Mouse (Mus musculus): ENCODE measurements around the gene Shisal2a. TPM values are rescaled to one million over a fixed set of nuclear protein-coding genes. Genes with fewer than 3 reads are reported as not detected.

Gene Shisal2a
- polyA plus RNA-seq, 1 experiment from 2014 or later: 1.1 TPM

DNA sequence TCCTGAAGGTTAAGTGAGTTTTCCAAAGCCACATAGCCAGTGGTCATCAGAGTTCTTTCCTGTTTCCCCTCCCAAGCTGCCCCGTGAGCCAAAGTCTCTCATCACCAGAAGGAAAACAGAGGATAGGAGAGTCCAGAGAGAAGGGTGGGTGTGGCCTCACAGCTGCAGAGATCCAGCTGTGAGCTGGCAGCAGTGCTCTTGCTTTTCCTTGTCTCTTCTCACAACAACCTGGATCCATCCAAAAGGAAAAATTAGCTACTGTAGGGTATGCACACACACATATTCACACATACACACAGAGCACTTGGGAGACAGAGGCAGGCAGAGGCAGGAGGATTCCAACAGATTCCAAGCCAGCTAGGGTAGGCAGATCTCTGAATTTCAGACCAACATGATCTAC is 2.9 kb upstream of the Shisal2a start:
- no peak for DNase-seq (ENCODE audit: low spot score)
- Histone ChIP-seq H3K9me3 (ENCODE audit: low read length) (no peaks in the 10 kb centered on the region), H3K27me3 (replicated peaks; ENCODE audit: insufficient read depth, low read length) (0 out of 2 replicates have a peak, but pooled peaks cover 8% of the 10 kb centered on the region), H3K36me3 (ENCODE audit: insufficient read depth, low read length) (no peaks in the 10 kb centered on the region), H3K4me1 (ENCODE audit: insufficient read depth, low read depth, low read length) (no peaks in the 10 kb centered on the region), H3K9ac (replicated peaks; ENCODE audit: low read depth) (no peak overlapping the region), H3K4me3 (ENCODE audit: low read depth, low read length) (no peak overlapping the region), H3K4me2 (replicated peaks; ENCODE audit: low read depth, low read length) (no peak overlapping the region), H3K27ac (ENCODE audit: low read length) (no peak overlapping the region)
- no peak for ATAC-seq
- TF ChIP-seq CTCF (IDR thresholded peaks at IDR 0.05) (no peak), EP300 (IDR thresholded peaks at IDR 0.05) (no peak)
- WGBS: 16% methylated on average over 1 of the region's 1 CpGs

- H3K36me3 ChIP-seq (ENCODE audit: insufficient read depth, low read length): no peaks in the 10 kb centered on the region
- H3K27ac ChIP-seq (ENCODE audit: low read length): no peak overlapping the region
- no peak overlapping the region for H3K9ac ChIP-seq (replicated peaks; ENCODE audit: low read depth)
- ATAC-seq: no peak
- TF ChIP-seq CTCF (IDR thresholded peaks at IDR 0.05) (no peak), EP300 (IDR thresholded peaks at IDR 0.05) (no peak)
- DNase-seq (ENCODE audit: low spot score): no peak
- no peak overlapping the region for H3K4me2 ChIP-seq (replicated peaks; ENCODE audit: low read depth, low read length)
- H3K9me3 ChIP-seq (ENCODE audit: low read length): no peaks in the 10 kb centered on the region
- no peak overlapping the region for H3K4me3 ChIP-seq (ENCODE audit: low read depth, low read length)
- 0 out of 2 replicates have a peak, but pooled peaks cover 8% of the 10 kb centered on the region for H3K27me3 ChIP-seq (replicated peaks; ENCODE audit: insufficient read depth, low read length)
- 6% methylated on average over 1 of the region's 1 CpGs for WGBS
- no peaks in the 10 kb centered on the region for H3K4me1 ChIP-seq (ENCODE audit: insufficient read depth, low read depth, low read length)
Observed at GRCm38 (mm10) chr4:108380146-108380545, 3.0 kb downstream of the Shisal2a start.

DNA sequence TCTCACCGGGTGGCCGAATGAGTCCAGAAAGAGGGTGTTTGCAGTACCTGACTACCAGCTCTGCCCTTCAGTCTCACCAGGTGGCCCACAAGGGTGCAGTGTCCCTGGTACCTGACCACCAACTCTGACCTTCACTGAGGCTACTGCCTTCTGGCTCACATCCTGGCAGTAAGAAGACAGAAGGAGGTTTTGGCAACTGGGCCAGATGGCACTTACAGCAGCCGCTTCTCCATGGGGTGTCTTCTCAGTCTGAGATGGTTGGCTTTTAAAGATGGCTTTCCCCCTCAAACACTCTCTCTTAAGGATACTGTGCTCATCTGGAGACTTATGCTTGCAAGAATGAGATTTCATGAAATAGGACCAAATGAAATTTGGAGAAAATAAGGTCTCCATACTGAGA is 3.7 kb downstream of the Shisal2a start:
- no peak overlapping the region for H3K4me3 ChIP-seq (ENCODE audit: low read depth, low read length)
- 79% methylated on average over 3 of the region's 3 CpGs for WGBS
- ATAC-seq: no peak
- DNase-seq (ENCODE audit: low spot score): no peak
- H3K9me3 ChIP-seq (ENCODE audit: low read length): no peaks in the 10 kb centered on the region
- TF ChIP-seq CTCF (IDR thresholded peaks at IDR 0.05) (no peak), EP300 (IDR thresholded peaks at IDR 0.05) (no peak)
- no peaks in the 10 kb centered on the region for H3K4me1 ChIP-seq (ENCODE audit: insufficient read depth, low read depth, low read length)
- no peak overlapping the region for H3K4me2 ChIP-seq (replicated peaks; ENCODE audit: low read depth, low read length)
- 0 out of 2 replicates have a peak, but pooled peaks cover 8% of the 10 kb centered on the region for H3K27me3 ChIP-seq (replicated peaks; ENCODE audit: insufficient read depth, low read length)
- no peak overlapping the region for H3K9ac ChIP-seq (replicated peaks; ENCODE audit: low read depth)
- no peak overlapping the region for H3K27ac ChIP-seq (ENCODE audit: low read length)
- H3K36me3 ChIP-seq (ENCODE audit: insufficient read depth, low read length): no peaks in the 10 kb centered on the region

DNA sequence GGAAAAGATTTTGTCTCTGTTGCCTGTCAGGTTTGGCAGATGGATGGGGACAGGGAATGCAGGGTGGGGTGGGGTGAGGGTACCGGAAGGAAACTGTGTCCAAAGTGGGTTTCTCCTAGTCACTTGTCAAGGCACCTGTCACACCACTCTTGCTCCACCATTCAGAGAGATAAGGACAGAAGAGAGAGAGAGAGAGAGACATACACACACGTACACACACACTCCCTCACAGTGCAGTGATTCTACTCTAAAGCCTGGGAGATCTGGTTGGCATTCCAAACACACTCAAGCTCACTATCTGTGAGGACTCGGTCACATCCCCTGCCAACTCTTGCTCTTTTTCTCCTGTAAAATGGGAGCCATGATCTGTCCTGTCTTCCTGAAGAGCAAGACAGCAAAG is 11.0 kb downstream of the Shisal2a start:
- H3K27ac ChIP-seq (ENCODE audit: low read length): no peak overlapping the region
- TF ChIP-seq CTCF (IDR thresholded peaks at IDR 0.05) (no peak), EP300 (IDR thresholded peaks at IDR 0.05) (no peak)
- WGBS: 33% methylated on average over 3 of the region's 3 CpGs
- H3K4me3 ChIP-seq (ENCODE audit: low read depth, low read length): no peak overlapping the region
- DNase-seq (ENCODE audit: low spot score) (no peak), ATAC-seq (no peak)
- no peaks in the 10 kb centered on the region for H3K36me3 ChIP-seq (ENCODE audit: insufficient read depth, low read length)
- no peak overlapping the region for H3K9ac ChIP-seq (replicated peaks; ENCODE audit: low read depth)
- no peak overlapping the region for H3K4me2 ChIP-seq (replicated peaks; ENCODE audit: low read depth, low read length)
- no peaks in the 10 kb centered on the region for H3K9me3 ChIP-seq (ENCODE audit: low read length)
- no peaks in the 10 kb centered on the region for H3K4me1 ChIP-seq (ENCODE audit: insufficient read depth, low read depth, low read length)
- no peaks in the 10 kb centered on the region for H3K27me3 ChIP-seq (replicated peaks; ENCODE audit: insufficient read depth, low read length)

DNA sequence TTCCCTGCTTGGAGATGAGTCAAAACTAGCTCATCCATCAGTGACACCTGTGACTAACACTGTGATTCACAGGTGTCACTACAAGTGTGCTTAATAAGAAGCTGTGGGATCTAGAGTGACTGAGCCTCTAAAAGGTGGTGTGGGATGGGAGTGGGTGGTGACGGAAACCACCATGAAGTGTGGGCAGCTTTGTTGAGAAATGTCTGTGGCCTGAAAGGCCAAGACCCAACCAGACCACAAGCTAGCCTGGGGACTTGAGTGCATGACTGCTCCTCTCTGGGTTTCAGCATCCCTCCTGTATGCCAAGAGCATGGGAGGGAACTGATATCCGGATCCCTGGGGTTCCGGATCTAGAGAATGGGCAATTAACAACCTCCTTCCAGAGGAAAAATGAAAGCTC is 11.7 kb downstream of the Shisal2a start:
- Histone ChIP-seq H3K4me3 (ENCODE audit: low read depth, low read length) (no peak overlapping the region), H3K9me3 (ENCODE audit: low read length) (no peaks in the 10 kb centered on the region), H3K27me3 (replicated peaks; ENCODE audit: insufficient read depth, low read length) (no peaks in the 10 kb centered on the region), H3K4me2 (replicated peaks; ENCODE audit: low read depth, low read length) (no peak overlapping the region), H3K9ac (replicated peaks; ENCODE audit: low read depth) (no peak overlapping the region), H3K27ac (ENCODE audit: low read length) (no peak overlapping the region), H3K4me1 (ENCODE audit: insufficient read depth, low read depth, low read length) (no peaks in the 10 kb centered on the region), H3K36me3 (ENCODE audit: insufficient read depth, low read length) (no peaks in the 10 kb centered on the region)
- ATAC-seq (no peak), DNase-seq (ENCODE audit: low spot score) (no peak)
- TF ChIP-seq CTCF (IDR thresholded peaks at IDR 0.05) (no peak), EP300 (IDR thresholded peaks at IDR 0.05) (no peak)
- WGBS: 86% methylated on average over 3 of the region's 3 CpGs

GRCm38 (mm10) chr4:108370409-108370808 is 12.7 kb downstream of the Shisal2a start:
- Histone ChIP-seq H3K4me1 (ENCODE audit: insufficient read depth, low read depth, low read length) (no peaks in the 10 kb centered on the region), H3K27ac (ENCODE audit: low read length) (no peak overlapping the region), H3K4me2 (replicated peaks; ENCODE audit: low read depth, low read length) (no peak overlapping the region), H3K9me3 (ENCODE audit: low read length) (no peaks in the 10 kb centered on the region), H3K9ac (replicated peaks; ENCODE audit: low read depth) (no peak overlapping the region), H3K27me3 (replicated peaks; ENCODE audit: insufficient read depth, low read length) (no peaks in the 10 kb centered on the region), H3K36me3 (ENCODE audit: insufficient read depth, low read length) (no peaks in the 10 kb centered on the region), H3K4me3 (ENCODE audit: low read depth, low read length) (no peak overlapping the region)
- WGBS: 57% methylated on average over 4 of the region's 4 CpGs
- TF ChIP-seq CTCF (IDR thresholded peaks at IDR 0.05): no peak
- no peak for TF ChIP-seq EP300 (IDR thresholded peaks at IDR 0.05)
- DNase-seq (ENCODE audit: low spot score) (no peak), ATAC-seq (no peak)

- H3K9ac ChIP-seq (replicated peaks; ENCODE audit: low read depth): no peak overlapping the region
- no peak overlapping the region for H3K27ac ChIP-seq (ENCODE audit: low read length)
- ATAC-seq (peak; percentile 28), DNase-seq (ENCODE audit: low spot score) (no peak)
- H3K4me2 ChIP-seq (replicated peaks; ENCODE audit: low read depth, low read length): no peak overlapping the region
- no peaks in the 10 kb centered on the region for H3K4me1 ChIP-seq (ENCODE audit: insufficient read depth, low read depth, low read length)
- H3K9me3 ChIP-seq (ENCODE audit: low read length): no peaks in the 10 kb centered on the region
- no peak overlapping the region for H3K4me3 ChIP-seq (ENCODE audit: low read depth, low read length)
- WGBS: 22% methylated on average over 5 of the region's 5 CpGs
- no peaks in the 10 kb centered on the region for H3K27me3 ChIP-seq (replicated peaks; ENCODE audit: insufficient read depth, low read length)
- H3K36me3 ChIP-seq (ENCODE audit: insufficient read depth, low read length): no peaks in the 10 kb centered on the region
- TF ChIP-seq CTCF (IDR thresholded peaks at IDR 0.05): no peak
- no peak for TF ChIP-seq EP300 (IDR thresholded peaks at IDR 0.05)
Observed at GRCm38 (mm10) chr4:108369254-108369653, 13.9 kb downstream of the Shisal2a start.

Measured in lung, postnatal 0 days (tissue).